Mouse (Mus musculus) embryonic stem cell, embryonic (primary cell): ENCODE results near the gene Sgo2a.

Experiments used
- CTCF ChIA-PET, 4 experiments: fragments of 300-600 bp in 2 of 4; fragments of 350-600 bp in 2 of 4; sonication (Branson Sonifier 250); formaldehyde crosslinking; loops; one replicate each; lab custom pipeline; 2022; ENCODE audit warnings: inconsistent platforms in 2 of 4; lab: Charles Lee
- POLR2A ChIA-PET, 4 experiments: fragments of 300-600 bp in 2 of 4; fragments of 350-600 bp in 2 of 4; sonication (Branson Sonifier 250); formaldehyde crosslinking; loops; one replicate each; lab custom pipeline; 2022; ENCODE audit warnings: antibody characterized with exemption in 4 of 4, inconsistent platforms in 1 of 4; lab: Charles Lee

The Sgo2a gene

DNA sequence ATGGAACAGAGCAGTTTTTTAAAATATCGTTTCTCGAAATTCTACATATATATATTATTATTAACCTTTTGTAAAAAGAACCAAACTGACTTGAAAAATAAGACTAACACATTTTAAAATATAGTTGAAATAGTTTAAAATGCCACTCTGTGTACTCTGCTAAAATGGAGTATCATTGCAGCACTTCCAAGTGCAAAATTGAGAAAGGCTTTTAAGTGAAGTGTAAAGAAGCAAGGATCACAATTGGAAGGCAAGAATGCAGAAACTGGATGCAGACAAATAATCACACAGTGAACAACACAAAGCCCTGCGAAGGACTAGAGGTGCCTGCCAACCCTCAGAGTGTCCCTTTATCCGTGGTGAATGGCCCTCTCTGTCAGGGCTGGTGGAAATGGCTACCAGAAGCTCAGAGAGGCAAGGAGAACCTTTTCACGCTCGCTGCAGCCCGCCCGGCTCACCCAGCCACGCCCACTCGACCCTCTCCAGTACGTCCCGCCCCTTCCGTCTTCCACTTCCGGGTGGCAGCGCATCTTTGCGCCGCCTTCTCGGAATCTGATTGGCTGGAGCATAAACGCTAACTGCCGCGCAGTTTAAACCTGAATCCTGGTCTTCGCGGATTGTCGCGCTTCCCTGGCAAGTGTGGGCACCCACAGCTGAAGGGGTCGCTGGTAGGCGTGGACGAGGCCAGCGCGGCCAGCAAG, at the start of gene Sgo2a:
Gene Sgo2a (plus strand): TSS at position 540 of the 701 bp plus-strand sequence.
- POLR2A ChIA-PET, result interaction anchor here (0.6 to 3.7 kb wide), 19 partner anchors 8 to 566 kb away, joined by 3 to 15 read pairs (median 4); partner anchors contain the start of genes Kctd18 (in 2 of the 4) and Aox1 (in 1 of the 4)
- CTCF ChIA-PET, result interaction anchor here in 2 of 4 experiments (0.5 to 1.3 kb wide), 2 partner anchors 25 to 35 kb away, joined by 3 to 6 read pairs; no protein-coding TSS in a partner anchor

DNA sequence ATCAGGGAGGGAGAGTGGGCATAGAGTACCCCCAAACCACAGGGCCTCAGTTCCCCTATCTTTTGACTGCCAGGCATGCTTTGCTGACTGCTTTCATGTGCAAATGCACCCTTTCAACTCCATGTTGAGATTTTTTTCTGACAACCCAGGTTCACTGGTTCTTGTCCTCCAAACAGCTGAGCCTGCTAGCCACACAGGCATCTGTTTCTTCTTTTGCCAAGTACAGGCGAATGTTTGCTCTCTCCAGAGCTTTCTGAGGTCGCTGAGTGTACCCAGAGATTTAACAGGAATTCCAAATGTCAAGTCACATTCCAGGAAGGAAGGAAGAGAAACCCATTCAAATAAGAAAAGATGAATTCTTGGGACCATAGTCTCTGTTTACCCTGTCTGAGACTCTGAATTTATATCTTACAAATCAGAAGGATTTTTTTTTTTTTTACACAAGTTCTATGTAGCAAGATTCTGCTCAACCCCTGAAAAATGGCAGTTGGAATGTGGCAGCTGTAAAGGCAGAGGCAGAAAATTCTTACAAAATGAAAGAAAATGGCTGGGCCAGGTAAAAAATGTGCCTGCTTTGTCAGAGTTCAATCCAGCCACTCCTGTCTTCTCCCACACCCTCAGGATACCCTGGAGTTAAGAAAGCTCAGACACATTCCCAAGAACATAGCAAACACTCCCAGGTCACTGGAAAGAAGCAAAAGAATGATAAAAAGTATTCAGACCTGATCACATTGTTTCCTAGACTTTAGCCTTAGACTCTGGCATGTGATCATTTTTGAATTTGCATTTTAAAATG, 48.0 kb upstream of the Sgo2a start:
- CTCF ChIA-PET, result interaction anchor here in 1 of 4 experiments (0.7 to 1.4 kb wide), 2 partner anchors 519 to 554 kb away, joined by 3 to 13 read pairs; no protein-coding TSS in a partner anchor
- POLR2A ChIA-PET, result interaction anchor here in 3 of 4 experiments (0.6 to 1.5 kb wide), 3 partner anchors 9 to 334 kb away, joined by 3 to 6 read pairs (median 4); no protein-coding TSS in a partner anchor

GRCm38 (mm10) chr1:57949195-57949594, 46.6 kb upstream of the Sgo2a start:
- ChIA-PET POLR2A (interaction anchor here in 1 of 4 experiments (0.7 to 1.0 kb wide), 2 partner anchors 9 to 303 kb away, joined by 4 read pairs; no protein-coding TSS in a partner anchor), CTCF (interaction anchor here in 2 of 4 experiments (0.9 to 1.4 kb wide), 2 partner anchors 520 kb away, joined by 4 to 13 read pairs; no protein-coding TSS in a partner anchor)

DNA sequence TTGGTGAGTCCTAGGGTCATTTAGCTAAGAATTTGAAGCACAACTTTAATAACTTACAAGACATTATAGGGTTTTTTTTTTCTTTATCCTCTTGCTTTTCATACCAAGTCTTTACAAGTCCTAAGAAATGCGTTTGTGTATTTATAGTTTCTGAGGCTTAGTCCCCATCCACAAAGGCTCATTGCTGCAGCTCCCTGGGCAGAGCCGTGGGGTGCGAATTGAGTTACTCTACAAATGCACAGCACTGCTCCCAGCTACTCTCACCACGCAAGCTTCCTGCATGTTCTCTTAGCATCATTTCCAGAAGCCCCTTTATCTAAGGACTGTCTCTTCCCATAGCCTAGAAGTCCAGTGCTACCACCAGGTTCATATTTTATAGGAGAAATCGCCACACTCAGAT, 46.1 kb upstream of the Sgo2a start:
- ChIA-PET POLR2A (interaction anchor here in 2 of 4 experiments (0.7 to 1.0 kb wide), 3 partner anchors 8 to 544 kb away, joined by 3 to 4 read pairs (median 4); partner anchors contain the start of gene Maip1 (in 1 of the 2)), CTCF (no interaction called here)

DNA sequence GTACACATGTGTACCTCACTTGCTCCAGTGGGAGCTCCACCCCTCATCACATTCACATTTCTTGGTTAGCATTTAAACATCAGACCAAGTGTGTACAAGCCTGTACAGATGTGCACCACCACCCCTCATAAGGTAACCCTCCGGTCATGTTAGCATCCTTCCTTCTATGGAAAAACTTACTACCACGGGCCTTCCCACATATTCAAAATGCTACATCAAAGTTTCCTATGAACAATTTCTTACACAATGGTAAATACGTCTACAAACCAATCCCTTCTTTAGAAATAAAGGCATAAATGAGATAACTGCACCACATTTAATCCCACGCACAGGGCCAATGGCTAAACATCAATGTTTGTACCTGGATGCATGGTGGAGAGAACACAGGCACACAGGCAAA, 43.3 kb upstream of the Sgo2a start:
- POLR2A ChIA-PET, result interaction anchor here in 1 of 4 experiments (1.2 to 1.5 kb wide), 2 partner anchors 44 to 576 kb away, joined by 3 to 4 read pairs; partner anchors contain the start of gene Sgo2a
- CTCF ChIA-PET, result interaction anchor here in 2 of 4 experiments (0.9 to 1.2 kb wide), 2 partner anchors 18 to 524 kb away, joined by 3 read pairs; no protein-coding TSS in a partner anchor

DNA sequence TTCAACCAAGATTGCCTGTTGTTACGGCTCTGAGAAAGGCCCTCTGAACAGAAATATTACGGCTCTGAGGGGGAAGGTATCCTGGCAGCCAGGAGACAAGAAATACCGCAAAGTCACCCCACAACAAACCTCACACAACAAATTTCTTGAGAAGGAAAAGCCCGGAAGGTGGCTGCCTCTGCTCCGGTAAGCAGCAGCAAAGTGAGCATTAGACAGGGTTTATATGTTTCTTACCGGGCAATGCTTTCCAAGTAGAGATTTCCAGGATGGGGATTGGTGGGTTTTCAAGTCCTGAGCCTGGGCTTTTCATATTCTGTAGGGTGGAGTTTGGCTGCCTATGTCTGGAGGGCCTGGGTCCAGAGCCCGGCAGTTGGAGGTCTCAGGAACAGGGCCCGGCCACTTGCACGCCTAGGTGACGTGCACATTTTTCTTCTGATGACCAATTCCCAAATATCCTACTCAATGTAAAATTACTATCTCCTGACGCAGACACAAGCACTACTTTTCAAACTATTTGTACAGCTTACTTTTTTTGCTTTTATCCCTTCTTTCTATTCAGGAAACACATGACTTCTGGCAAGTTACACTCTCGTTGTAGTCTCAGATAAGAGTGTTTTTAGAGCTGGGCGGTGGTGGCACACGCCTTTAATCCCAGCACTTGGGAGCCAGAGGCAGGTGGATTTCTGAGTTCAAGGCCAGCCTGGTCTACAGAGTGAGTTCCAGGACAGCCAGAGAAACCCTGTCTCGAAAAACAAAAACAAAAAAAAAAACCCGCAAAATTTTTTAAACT, 42.0 kb upstream of the Sgo2a start:
- CTCF ChIA-PET, result interaction anchor here in 1 of 4 experiments (1.2 kb wide), 2 partner anchors 16 to 525 kb away, joined by 3 to 4 read pairs; no protein-coding TSS in a partner anchor
- POLR2A ChIA-PET, result interaction anchor here in 2 of 4 experiments (0.6 to 1.5 kb wide), 6 partner anchors 16 to 577 kb away, joined by 3 to 5 read pairs (median 3); no protein-coding TSS in a partner anchor

DNA sequence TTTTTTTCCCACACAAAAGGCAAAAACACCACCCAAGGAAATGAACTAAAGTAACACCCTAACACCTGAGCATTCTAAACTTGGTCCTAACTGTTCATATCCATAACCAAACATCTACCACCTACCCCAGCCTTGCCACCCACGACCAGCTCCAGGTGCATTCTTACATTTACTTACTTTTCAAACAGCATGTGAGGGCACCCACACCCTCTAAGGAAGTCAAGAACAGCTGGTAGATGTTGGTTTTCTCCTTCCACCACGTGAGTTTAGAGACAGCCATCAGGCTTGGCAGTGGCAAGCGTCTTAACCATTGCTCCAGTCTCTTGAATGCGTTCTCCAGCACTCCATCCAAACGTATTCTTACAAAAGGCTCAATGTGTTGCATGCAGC, 41.4 kb upstream of the Sgo2a start:
- POLR2A ChIA-PET, result interaction anchor here in 2 of 4 experiments (0.6 to 1.4 kb wide), 5 partner anchors 15 to 135 kb away, joined by 3 to 5 read pairs (median 3); no protein-coding TSS in a partner anchor

DNA sequence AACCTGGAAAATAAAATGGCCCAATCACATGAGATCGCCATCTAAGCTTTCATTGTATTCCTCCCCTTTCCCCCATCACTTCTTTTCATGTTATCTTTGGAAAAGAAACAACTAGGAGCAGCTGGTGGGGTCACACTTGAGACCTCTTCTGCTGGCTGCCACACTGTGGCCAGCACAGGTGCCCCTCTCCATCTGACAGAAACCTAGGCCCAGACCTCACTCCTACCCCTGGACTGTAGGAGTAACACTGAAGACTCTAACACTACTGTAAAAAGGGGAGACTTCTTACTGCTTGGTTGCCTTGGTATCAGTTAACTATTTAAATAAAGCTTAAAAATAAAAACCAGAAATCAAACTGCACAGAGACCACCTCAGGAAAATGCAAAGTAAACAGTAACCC, 40.0 kb upstream of the Sgo2a start:
- CTCF ChIA-PET, result interaction anchor here in 2 of 4 experiments (0.6 to 1.3 kb wide), 4 partner anchors 439 to 995 kb away, joined by 3 to 4 read pairs (median 4); no protein-coding TSS in a partner anchor
- POLR2A ChIA-PET, result interaction anchor here in 2 of 4 experiments (0.6 to 1.7 kb wide), 4 partner anchors 25 to 553 kb away, joined by 3 to 5 read pairs (median 4); partner anchors contain the start of gene Spats2l (in 1 of the 2)

More for the DNA sequence above, 41.4 kb upstream of the Sgo2a start:
- CTCF ChIA-PET, result interaction anchor here in 1 of 4 experiments (1.2 kb wide), 1 partner anchor 526 kb away, joined by 4 read pairs; no protein-coding TSS in a partner anchor

- POLR2A ChIA-PET, result interaction anchor here in 3 of 4 experiments (0.6 to 2.1 kb wide), 22 partner anchors 8 to 570 kb away, joined by 3 to 15 read pairs (median 4); partner anchors contain the start of gene Sgo2a (in 2 of the 3)
- CTCF ChIA-PET, result interaction anchor here in 2 of 4 experiments (0.6 to 1.5 kb wide), 11 partner anchors 9 to 546 kb away, joined by 3 to 6 read pairs (median 4); partner anchors contain the start of gene Sgo2a (in 1 of the 2)
Observed at GRCm38 (mm10) chr1:57969327-57970271, 26.2 kb upstream of the Sgo2a start.

DNA sequence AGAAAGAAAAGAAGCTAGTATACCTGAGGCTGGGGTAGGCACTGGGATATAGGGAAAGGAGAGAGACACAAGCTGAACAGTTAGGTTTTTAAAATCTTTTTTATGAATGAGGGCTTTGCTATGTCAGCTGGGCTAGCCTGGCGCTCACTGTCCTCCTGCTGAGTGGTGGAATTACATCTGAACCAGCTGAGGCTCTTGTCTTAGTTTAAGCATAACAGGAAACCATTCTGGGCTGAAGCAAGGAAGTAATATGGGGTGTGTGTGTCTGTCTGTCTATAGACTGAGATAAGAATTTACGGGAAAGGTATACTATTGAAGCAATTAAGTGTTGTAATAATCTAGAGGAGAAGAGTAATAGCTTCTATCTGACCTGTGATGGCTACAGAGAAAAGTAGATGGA, 24.2 kb upstream of the Sgo2a start:
- CTCF ChIA-PET, result interaction anchor here in 3 of 4 experiments (0.6 to 1.5 kb wide), 6 partner anchors 15 to 543 kb away, joined by 3 to 4 read pairs (median 4); no protein-coding TSS in a partner anchor
- POLR2A ChIA-PET, result interaction anchor here in 2 of 4 experiments (1.2 to 2.1 kb wide), 5 partner anchors 13 to 33 kb away, joined by 3 to 7 read pairs (median 4); no protein-coding TSS in a partner anchor

- ChIA-PET POLR2A (interaction anchor here in 3 of 4 experiments (0.6 to 1.1 kb wide), 6 partner anchors 8 to 368 kb away, joined by 3 to 4 read pairs (median 3); partner anchors contain the start of gene Sgo2a (in 1 of the 3)), CTCF (no interaction called here)
Observed at GRCm38 (mm10) chr1:57976860-57977259, 18.9 kb upstream of the Sgo2a start.

GRCm38 (mm10) chr1:57989052-57989600, 6.6 kb upstream of the Sgo2a start:
- ChIA-PET CTCF (no interaction called here), POLR2A (interaction anchor here in 3 of 4 experiments (0.7 to 2.0 kb wide), 20 partner anchors 9 to 1897 kb away, joined by 3 to 13 read pairs (median 4); partner anchors contain the start of genes Aox1 (in 1 of the 3) and Clk1 (in 1 of the 3))

DNA sequence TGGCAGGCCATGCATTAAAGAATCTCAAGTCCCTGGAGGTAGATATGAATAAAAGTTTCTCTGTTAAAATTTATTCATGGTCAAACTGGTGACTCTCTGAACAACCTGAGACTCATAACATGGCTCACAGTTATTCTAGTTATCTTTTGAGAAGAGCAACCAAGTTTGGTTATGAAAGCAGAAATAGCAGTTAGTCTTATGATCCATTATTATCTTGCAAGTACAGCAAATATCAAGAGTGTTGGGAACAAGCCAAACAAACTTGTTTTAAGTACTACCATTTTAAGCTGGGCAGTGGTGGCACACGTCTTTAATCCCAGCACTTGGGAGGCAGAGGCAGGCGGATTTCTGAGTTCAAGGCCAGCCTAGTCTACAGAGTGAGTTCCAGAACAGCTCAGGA, 4.5 kb upstream of the Sgo2a start:
- ChIA-PET POLR2A (interaction anchor here in 2 of 4 experiments (1.0 to 1.1 kb wide), 2 partner anchors 11 to 21 kb away, joined by 3 to 4 read pairs; no protein-coding TSS in a partner anchor), CTCF (interaction anchor here in 1 of 4 experiments (1.5 kb wide), 1 partner anchor 21 kb away, joined by 3 read pairs; no protein-coding TSS in a partner anchor)

GRCm38 (mm10) chr1:57996133-57996615, 403 bp downstream of the Sgo2a start:
- POLR2A ChIA-PET, result interaction anchor here (0.5 to 3.7 kb wide), 27 partner anchors 9 to 567 kb away, joined by 3 to 15 read pairs (median 4); partner anchors contain the start of genes Kctd18 (in 2 of the 4), Aox1 (in 1 of the 4) and Clk1 (in 1 of the 4)
- CTCF ChIA-PET, result interaction anchor here in 3 of 4 experiments (0.5 to 1.3 kb wide), 5 partner anchors 26 to 366 kb away, joined by 3 to 6 read pairs (median 3); no protein-coding TSS in a partner anchor

DNA sequence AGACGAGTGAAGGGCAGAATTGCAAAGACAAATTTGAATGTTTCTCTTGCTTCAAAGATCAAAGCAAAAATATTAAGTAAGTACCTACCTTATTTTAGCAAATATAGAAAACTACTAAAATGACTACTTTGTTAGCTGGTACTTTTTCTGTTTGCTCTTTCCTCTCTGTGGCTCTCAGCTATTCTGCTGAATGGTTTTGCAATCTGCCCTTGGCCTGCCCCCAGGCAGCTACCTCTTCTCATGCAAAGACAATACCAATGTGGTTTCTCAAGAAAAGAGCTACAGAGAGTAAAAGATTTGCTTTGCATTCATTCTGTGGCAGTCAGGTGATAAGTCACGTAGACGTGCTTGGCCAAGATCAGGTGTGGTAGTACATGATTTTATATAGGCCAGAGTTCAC, 2.4 kb downstream of the Sgo2a start:
- ChIA-PET POLR2A (interaction anchor here in 3 of 4 experiments (0.8 to 3.7 kb wide), 7 partner anchors 8 to 34 kb away, joined by 3 to 13 read pairs (median 4); no protein-coding TSS in a partner anchor), CTCF (no interaction called here)
